Mouse (Mus musculus): ENCODE results near the gene Pklr.

GRCm38 (mm10) chr3:89107545-89107944 is 28.4 kb upstream of the Pklr start:
- TF ChIP-seq CTCF (IDR thresholded peaks at IDR 0.05; ENCODE audit: control insufficient read depth, insufficient read depth, insufficient read length) (no peak), USF1 (IDR thresholded peaks at IDR 0.05; ENCODE audit: low read depth) (no peak), MAX (IDR thresholded peaks at IDR 0.05) (no peak), MYOG (IDR thresholded peaks at IDR 0.05; ENCODE audit: control insufficient read depth, extremely low read depth, insufficient read length) (no peak), MYOD1 (IDR thresholded peaks at IDR 0.05; ENCODE audit: control insufficient read depth, insufficient read length, low read depth) (no peak), CEBPB (IDR thresholded peaks at IDR 0.05; ENCODE audit: low read depth) (no peak), FOSL1 (IDR thresholded peaks at IDR 0.05; ENCODE audit: insufficient read depth, low read length, poor library complexity, severe bottlenecking) (no peak)
